Mouse (Mus musculus) liver, postnatal 0 days (tissue): ENCODE data around the gene Sat1.

ENCODE experiments used
- CTCF ChIP-seq: sonication (generic); IDR thresholded peaks from 2 replicates; pipeline ENCODE4 v1.5.1; 2016; ENCODE audit warnings: antibody characterized with exemption, low read depth
- EP300 ChIP-seq: IDR thresholded peaks from 2 replicates; pipeline ENCODE4 v1.6.1; 2016; ENCODE audit warnings: antibody characterized with exemption, low read depth, mild to moderate bottlenecking

DNA sequence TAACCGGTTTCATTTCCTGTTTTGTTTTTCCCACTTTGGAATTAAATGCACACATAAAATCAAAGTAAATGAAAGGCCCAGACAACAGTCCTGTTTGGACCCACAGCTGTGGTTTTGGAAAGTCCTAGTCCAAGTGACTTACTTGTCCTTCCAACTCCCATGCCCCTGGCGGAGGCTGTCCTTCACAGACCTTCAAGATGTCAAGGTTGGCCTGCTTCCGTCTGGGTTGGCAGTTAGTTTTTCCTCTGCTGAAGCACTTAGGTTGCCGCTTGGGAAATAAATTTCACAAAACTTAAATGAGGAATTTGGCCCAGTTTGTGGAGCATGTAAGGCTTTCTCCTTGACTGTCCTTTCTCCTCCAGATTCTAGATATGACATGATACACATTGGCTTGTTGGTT, 24.3 kb downstream of the Sat1 start:
- TF ChIP-seq CTCF (no peak), EP300 (no peak)
